Mouse (Mus musculus) forebrain, embryonic 10.5 days (tissue): ENCODE results near the gene Camk2n1. TPM values are rescaled to one million over a fixed set of nuclear protein-coding genes. Genes with fewer than 3 reads are reported as not detected.

Source experiments
- polyA plus RNA-seq: library from polyadenylated mRNA; unstranded; fragments of >200 nt; fragmentation: Nextera tagmentation; extraction: Ambion mirVana; gene quantifications from 2 replicates; pipeline ENCODE4 v1.2.1, GENCODE M21; 2016

The Camk2n1 gene
- polyA plus RNA-seq, 1 experiment from 2014 or later, result 0.98 TPM

Other genes starting within 250 kb of the Camk2n1 start
- gene Hp1bp3, start 238.0 kb upstream of the Camk2n1 start, polyA plus RNA-seq, result 147 and 152 TPM in 2 replicates
- 0.23 and 0.47 TPM in 2 replicates for gene Sh2d5, start 203.9 kb upstream of the Camk2n1 start, polyA plus RNA-seq
- 0.25 and 0.39 TPM in 2 replicates for gene Kif17, start 203.9 kb upstream of the Camk2n1 start, polyA plus RNA-seq
- gene Ddost, start 149.6 kb upstream of the Camk2n1 start, polyA plus RNA-seq, result 279 and 281 TPM in 2 replicates
- gene Pink1, start 128.0 kb upstream of the Camk2n1 start, polyA plus RNA-seq, result 24.6 and 26.7 TPM in 2 replicates
- gene Cda, start 86.3 kb upstream of the Camk2n1 start, polyA plus RNA-seq, result 2.1 and 2.5 TPM in 2 replicates
- gene Fam43b, start 57.8 kb upstream of the Camk2n1 start, polyA plus RNA-seq, result not detected in 2 replicates
- gene Mul1, start 19.6 kb upstream of the Camk2n1 start, polyA plus RNA-seq, result 21.2 and 22.7 TPM in 2 replicates
- 0.17 and 0.43 TPM in 2 replicates for gene Vwa5b1, start 181.6 kb downstream of the Camk2n1 start, polyA plus RNA-seq